Mouse (Mus musculus): ENCODE results near the gene Olfr1410.

The Olfr1410 gene

DNA sequence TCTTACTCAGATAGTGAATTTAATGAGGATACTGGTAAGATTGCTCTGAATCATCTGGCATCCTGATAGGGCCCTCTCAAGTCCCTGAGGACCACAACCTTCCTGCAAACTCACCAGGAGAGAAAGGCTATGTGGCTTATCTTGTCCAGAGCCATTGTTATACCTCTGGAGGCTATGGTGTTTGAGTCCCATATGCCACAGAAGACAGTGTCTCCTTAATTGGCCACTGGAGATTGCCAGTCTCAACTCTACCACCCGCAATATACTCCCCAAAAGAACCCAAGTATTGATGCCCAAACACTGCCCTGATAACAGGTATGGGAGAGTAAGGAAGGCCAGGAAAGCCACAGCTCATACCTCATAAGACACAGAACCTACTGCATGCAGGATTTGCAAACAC is at the start of gene Olfr1410:
Gene Olfr1410, plus strand, starts transcription at position 301 of the 400 bp plus-strand sequence.
- no peak for DNase-seq (ENCODE audit: low spot score in 2 of 2)

DNA sequence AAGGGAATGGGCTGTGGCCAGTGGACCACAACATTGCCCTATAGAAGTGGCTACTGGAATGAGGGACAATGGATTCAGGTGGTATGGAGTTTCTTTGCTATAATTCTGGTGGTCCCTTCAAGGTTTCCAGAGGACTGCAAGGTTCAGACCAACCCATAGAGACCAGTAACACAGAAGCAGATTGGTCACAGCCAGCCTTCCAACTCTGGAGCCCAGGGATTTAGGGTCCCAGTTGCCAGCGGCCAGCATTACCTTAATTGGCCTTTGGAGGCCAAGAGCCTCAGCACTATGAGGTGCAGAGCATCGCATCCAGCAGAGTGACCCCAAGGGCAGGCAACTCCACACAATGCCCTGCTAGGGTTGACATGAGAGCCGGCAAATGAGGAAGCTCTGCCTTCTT is 34.6 kb upstream of the Olfr1410 start, which contains the start of gene Olfr1413:
Gene Olfr1413, plus strand, starts transcription at position 301 of the 400 bp plus-strand sequence.
- DNase-seq (ENCODE audit: low spot score in 2 of 2) = no peak

DNA sequence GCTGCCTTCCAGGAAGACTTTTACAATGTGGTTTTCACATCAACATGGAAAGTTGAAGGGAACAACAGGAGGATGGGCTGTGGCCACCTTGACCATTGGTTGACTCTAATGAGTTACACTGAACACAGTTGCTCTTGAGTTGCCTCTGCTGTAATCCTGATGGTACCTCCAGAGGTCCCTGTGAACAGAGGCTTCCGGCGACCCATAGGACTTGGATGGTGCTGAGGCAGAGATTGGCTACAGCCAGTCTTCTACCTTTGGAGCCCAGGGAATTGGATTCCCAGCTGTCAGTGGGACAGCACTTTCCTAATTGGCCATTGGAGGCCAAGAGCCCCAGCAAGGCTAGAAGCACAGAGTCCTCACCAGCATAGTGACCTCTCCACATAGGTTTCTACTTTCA is 20.1 kb upstream of the Olfr1410 start, which contains the start of gene Olfr1412:
Gene Olfr1412, plus strand, starts transcription at position 301 of the 400 bp plus-strand sequence.
- no peak for DNase-seq (ENCODE audit: low spot score in 2 of 2)

DNA sequence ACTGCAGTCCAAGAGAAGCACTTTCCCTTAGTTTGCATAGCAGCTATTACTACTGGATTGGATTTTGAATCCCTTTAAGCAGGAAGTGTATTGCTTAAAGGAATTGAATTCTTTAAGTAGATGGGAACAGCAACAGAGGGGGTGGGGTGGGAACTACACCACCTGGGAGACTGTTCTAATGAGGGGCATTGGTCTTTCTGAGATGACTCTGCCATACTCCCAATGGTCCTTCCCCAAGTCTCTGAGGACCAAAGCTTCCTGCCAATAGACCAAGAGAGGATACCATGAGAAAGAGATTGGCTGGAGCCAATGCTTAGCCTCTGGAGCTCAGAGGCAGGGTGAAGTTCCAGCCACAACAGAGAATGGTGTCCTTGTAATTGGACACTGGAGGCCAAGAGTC is 11.5 kb upstream of the Olfr1410 start, which contains the start of gene Olfr1411:
Gene Olfr1411, plus strand, starts transcription at position 301 of the 400 bp plus-strand sequence.
- DNase-seq (ENCODE audit: low spot score in 2 of 2) = no peak

DNA sequence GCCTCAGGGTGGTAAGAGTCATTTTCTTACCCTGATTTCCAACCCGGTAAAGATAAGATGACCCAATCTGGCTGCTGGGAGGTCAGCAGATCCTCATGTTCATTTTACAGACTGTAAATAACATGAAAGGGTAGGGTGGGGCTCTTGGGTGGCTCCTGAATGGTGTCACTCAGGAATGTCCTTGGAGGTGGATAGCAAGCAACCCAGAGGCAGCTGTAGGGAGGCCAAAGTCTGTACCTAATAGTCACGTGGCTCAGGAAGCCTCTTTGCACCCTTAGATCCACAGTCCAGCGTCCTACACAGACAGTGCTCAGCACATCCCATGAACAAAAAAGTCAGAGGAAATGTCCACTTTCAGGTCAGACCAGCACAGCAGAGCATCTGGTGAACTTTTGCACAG is 9.6 kb upstream of the Olfr1410 start:
- no peak for DNase-seq (ENCODE audit: low spot score in 2 of 2)

DNA sequence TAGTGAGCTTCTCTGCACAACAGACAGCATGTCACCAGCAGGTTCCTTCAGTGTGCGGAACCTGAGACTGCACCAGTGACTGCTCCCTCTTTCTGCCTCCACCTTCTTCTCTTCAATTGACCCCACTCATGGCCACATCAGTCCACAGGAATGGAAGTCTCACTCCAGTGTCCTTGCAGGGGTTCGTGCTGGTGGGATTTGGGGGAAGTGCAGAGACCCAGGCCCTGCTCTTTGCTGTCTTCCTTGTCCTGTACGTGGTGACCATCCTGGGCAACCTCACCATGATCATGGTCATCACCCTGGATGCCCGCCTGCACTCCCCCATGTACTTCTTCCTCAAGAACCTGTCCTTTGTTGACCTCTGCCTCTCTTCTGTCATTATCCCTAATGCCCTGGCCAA is 2.1 kb downstream of the Olfr1410 start:
- no peak for DNase-seq (ENCODE audit: low spot score in 2 of 2)

DNA sequence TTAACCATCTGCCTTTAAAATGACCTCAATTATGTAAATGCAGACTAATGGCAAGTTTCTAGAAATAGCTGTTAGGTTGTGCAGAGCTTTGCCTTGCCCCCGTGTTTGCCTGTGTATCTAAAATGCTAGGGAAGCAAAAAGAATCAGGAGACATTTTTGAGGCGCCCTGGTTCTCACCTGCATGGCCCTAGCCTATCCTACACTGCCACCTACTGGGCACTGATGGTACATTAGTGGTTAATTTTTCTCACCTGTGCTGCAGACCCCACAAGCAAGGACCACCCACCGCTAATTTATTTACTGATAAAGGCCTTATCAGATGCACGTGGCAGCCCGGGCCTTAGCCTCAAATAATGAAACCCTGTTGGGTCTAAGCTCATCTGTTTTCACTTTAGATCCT is 5.4 kb downstream of the Olfr1410 start:
- DNase-seq (ENCODE audit: low spot score in 2 of 2) = peak; percentile 71 to 77

DNA sequence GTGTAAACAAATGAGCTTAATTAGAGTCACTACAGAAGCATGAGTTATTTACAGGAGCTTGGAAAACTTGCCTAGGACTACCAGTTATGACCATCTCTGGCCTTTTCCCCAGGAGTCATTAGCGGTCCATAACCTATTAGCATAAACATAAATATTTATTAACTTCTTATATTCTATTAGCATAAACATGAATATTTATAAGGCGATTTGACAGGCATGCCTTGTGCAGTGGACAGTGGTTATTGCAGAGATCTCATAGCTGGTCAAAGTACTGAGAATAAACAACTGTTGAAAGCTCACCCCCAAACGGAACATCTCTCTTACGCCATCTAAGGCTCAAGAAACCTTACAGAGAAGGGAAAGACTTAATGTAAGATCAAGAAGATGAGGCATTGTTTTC is 7.6 kb downstream of the Olfr1410 start:
- DNase-seq (ENCODE audit: low spot score in 2 of 2) = no peak

DNA sequence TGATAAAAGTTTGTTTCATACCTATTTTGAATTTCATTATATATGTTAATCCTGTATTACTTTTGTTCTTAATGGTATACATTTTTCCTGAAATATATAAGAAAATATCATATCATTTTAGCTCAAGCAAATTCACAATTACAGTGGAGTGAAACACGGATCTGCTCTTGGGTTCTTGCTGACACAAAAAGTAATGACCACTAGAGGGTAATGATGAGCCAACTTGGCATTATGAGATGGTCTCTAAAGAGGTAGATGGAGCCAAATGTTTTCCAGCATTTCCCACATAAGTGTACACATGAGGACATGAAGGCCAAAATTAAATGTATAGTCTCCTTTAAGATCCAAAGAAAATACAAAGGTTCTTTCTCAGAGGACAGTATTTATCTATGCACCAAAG is 8.9 kb downstream of the Olfr1410 start:
- DNase-seq (ENCODE audit: low spot score in 2 of 2) = no peak

DNA sequence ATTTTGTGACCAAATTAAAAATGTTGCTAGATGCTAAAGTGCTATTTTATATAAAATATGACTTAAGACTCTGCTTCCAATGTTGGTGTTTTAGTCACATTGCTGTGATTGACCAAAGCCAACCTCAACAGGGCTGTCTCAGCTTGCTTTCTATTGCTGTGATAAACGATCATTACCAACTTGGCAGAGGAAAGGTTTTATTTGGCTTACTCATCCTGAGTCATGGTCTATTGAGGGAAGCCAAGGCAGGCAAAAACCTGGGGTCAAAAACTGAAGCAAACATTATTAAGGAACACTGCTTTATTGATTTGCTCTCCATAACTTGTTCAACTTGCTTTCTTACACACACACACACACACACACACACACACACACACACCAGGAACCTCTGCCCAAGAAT is 10.5 kb downstream of the Olfr1410 start:
- DNase-seq (ENCODE audit: low spot score in 2 of 2) = no peak

DNA sequence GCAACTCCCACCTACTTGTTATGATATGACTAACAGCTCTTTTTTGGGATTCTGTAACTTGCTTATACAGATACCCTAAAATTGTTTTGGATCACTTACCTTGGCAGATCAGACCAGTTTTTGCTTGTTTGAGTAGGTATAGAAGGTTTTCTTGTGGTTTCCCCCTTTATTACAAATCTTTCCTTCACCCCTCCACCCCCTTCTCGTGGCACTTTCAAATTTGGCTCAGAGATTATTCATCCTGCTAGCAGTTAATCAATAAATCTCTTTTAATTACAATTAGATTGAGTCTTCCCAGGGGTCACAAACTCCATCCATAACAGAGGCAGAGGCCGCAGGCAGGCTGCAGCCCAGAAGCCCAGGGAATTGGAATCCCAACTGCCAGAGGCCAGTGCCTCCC is 11.9 kb downstream of the Olfr1410 start, which contains the start of gene Olfr12:
Gene Olfr12, plus strand, starts transcription at position 301 of the 400 bp plus-strand sequence.
- no peak for DNase-seq (ENCODE audit: low spot score in 2 of 2)

DNA sequence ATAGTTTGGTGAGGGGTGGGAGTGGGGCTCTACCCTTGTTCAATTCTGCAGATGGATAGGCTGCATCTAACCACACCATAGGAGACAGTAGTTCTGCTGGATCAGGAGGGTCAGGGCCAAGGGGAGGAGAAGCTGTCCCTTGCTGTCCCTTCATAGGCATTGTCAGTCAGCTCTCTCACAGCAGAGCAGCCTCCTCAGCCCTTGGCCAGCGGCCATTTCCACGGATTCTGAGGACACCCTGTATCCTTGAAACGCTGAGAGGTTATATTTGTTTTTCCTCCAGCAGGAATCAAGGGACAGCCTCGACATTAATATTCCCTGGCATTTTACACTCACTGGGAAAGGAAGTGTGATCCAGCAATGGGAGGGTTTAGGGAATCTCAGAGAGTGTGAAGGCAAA is 12.8 kb downstream of the Olfr1410 start:
- no peak for DNase-seq (ENCODE audit: low spot score in 2 of 2)

DNA sequence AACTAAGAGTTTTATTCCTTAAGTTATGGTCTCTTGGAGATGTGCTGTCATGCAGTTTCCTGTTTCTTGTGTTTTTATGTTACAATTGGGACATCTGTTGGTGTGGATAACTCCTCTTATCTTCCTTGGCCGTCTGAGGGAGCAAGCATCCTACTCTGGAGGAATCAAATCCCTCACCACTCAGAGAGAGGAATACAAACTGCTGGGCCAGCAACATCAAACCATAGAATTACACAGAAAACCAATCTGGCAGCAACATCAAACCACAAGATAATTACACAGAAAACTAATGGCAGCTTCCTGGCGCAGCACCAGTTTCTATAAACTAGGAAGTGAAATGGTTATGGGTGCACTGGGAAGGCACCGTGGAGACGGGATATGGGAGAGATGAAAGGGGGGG is 22.6 kb downstream of the Olfr1410 start:
- no peak for DNase-seq (ENCODE audit: low spot score in 2 of 2)

DNA sequence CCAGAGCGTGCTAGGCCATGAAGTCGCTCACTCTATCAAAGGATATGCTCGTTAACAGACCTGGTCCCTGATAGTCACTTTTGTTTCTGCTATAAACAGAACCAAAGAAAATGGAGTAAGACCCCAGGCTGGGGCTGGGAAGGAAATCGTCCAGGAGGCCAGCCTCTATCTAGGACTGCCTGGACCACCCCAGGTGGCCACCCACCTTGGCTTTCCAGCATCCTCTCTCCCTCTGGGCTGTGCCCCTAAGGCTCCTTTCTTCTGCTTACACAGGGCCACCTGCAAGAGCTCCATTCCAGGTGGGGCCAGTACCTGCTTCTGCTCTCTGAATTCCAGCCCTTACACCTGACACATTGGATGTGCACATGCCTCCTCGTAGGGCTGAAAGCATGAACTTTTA is 26.6 kb downstream of the Olfr1410 start:
- DNase-seq (ENCODE audit: low spot score in 2 of 2) = no peak

DNA sequence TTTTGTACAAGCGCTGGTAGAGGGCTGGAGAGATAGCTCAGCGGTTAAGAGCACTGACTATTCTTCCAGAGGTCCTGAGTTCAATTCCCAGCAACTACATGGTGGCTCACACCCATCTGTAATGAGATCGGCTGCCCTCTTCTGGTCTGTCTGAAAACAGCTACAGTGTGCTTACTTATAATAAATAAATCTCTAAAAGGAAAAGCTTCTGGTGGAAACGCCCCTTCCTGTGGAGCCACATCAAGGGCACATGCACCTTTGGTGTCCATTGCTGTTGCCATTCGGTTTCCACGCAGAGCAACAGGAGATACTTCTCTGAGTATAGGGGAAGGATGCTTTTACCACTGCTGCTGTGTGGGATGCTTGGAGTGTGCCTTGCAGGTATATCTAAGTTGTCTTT is 27.4 kb downstream of the Olfr1410 start:
- no peak for DNase-seq (ENCODE audit: low spot score in 2 of 2)

DNA sequence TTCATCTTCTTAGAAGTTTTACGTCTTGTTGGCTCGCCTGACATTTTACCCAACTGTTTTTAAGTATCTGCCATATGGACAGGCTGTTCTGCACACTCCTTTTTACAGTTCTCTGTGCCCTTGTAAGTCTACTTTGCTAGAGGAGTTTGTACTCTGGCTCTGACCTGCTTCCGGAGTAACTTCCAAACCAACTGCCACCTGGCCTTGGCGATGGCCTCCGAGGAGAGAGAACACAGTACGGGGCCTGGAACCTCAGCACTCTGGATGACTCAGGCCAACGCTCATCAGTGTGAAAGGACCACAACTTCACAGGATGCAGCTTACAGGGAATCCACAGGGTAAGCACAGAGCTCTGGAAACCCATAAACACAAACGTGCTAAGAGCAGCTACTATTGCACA is 28.1 kb downstream of the Olfr1410 start:
- DNase-seq (ENCODE audit: low spot score in 2 of 2) = no peak

DNA sequence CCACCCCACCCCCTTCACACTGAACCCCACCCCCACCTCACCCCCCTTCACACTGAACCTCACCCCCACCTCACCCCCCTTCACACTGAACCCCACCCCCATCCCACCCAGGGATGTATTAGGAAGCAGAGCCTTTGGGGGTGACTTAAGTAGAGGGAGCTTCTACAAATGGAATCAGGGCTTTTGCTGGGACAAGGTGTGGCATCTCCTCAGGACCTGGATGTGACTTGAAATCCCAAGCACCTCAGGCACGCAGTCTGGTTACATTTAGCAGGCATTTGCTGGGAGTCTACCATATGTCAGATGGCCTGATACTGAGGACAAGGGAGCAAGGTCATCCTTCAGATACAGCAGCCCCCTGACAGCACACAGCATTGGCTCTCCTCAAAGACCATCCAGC is 29.0 kb downstream of the Olfr1410 start:
- DNase-seq (ENCODE audit: low spot score in 2 of 2) = no peak

DNA sequence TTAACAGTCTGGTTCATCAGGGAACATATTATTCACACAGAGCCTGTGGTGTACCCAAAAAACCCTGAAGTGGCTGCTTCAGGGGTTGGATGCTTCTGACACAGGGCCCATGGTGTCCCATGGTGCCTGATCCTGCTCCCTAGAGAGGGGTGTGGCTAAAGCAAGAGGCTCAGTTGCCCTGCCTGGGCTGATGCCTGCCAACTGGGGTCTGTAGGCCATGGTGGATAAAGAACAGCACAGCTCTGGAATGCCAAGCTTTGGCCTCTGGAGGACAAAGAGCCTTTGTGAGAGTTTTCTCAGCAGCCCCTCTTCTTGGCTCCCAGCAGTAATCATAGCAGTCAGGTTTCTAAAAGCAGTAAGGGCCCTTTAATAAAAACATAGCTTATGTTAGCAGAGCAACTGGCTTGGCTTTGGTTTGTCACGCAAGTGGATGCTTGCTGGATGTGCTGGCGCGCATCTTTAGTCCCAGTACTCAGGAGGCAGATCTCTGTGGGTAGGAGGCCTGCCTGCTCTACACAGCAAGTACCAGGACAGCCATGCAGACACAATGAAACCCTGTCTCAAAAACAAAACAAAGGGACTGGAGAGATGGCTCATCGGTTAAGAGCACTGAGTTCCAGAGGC is 29.5 kb downstream of the Olfr1410 start:
- DNase-seq (ENCODE audit: low spot score in 2 of 2) = no peak

DNA sequence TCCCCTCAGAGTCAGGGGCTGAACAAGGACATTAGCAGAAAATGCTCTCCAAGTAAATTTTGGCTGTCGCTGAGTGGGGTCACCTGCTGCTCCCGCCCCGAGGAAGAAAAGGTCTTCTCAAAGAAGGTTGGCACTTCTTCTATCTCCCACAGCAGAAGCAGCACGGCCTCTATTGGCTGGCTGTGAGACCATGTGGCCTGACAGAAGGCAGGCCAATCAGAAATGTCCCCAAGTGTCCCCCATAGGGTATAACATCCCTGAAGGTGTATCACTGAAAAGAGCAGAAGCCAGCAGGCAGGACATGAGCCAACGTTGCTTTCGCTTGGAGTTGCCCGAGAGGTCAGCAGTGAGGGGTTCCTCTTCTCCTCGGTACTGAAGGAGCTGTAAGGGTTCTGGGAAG is 30.4 kb downstream of the Olfr1410 start:
- no peak for DNase-seq (ENCODE audit: low spot score in 2 of 2)

DNA sequence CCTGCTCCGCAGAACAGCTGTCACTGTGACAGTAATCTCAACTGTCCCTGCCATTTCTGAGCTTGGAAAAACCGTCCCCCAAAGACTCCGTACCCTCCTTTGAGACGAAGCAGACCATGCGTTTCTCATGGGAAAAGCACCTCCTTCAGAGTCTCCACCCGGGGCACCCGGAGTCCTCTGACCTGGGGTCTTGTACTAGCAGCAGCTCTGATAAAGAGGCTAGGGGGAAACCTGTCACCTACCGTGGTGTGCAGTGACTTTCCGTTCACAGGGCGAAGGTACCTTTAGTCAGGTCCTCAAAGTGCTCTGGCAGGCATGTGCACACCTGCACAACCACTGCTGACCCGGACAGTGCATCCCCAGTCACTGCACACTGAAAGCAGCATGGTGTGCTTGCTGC is 31.1 kb downstream of the Olfr1410 start:
- DNase-seq (ENCODE audit: low spot score in 2 of 2) = no peak

DNA sequence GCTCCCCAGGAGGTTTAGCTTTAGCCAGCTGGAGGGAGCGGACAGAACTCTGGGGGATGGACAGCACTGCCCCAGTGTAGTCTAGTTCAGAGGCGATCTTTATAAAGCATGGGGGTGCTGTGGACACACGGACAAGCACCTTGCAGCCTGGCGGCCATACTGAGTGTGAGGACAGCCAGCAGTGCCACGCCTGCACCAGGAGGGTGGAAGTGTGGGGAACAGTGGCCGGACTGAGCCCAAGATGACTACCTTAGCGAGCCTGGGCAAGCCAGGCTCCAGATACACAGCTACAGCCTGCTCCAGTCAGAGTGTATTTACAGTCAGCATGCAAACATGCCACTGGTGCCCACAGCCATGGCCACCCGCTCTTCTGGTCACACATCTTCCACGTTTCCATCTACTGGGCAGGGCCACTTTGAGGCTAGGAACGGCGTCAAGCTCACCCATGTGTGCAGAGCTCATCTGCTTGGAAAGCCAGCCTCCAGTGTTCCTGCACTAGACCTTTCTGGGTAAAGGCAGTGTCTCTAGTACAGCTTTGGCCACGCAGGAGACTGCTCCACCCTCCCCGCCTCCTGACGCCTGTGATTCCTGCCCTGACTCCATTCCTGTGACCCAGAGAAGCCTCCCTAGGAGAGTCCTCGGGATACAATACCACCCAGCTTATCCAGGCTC is 32.1 kb downstream of the Olfr1410 start:
- no peak for DNase-seq (ENCODE audit: low spot score in 2 of 2)

DNA sequence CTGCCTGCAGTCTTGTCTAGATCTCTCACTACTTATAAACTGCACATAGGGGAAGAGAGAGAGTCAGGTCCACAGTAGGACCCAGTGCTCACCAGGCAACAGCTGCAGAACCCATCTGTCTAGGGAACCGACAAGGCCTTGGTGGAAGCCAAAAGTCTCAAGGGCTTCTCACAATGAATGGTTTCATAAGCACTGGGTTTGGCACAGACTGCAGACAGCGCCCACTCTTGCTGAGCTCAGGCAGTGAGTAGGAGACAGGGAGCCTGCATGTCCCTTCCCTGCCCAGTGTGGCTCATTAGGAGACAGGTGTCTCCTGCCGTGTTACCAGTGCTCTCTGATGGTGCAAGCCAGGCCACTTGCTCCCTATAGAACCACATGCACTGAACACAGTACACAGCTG is 32.6 kb downstream of the Olfr1410 start:
- peak; percentile 66 to 71 for DNase-seq (ENCODE audit: low spot score in 2 of 2)

DNA sequence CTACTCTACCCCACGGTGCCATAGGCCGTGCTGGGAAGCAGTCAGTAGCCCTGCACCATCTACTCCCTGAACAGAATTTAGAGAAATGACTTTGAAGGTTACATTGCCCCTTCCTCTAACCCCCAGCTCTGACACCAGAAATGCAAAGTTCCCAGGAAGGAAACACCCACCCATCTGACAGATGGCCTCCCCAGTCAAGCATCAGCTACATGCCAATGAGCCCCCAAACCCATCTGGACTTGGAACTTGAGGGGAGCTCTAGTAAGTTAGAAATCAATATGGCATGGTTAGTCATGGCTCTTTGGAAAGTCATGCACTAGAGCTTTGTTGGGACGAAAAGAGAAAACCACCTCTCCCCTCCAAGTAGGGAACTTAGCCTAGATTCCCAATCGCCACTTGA is 33.2 kb downstream of the Olfr1410 start:
- DNase-seq (ENCODE audit: low spot score in 2 of 2) = no peak

All from right cerebral cortex, adult 2 months (tissue).